Mouse (Mus musculus): Measurements from ENCODE around the gene Shank3.
A peak's percentile ranks its signal among the peaks of the same experiment; 100 is the strongest.

Shank3 gene

DNA sequence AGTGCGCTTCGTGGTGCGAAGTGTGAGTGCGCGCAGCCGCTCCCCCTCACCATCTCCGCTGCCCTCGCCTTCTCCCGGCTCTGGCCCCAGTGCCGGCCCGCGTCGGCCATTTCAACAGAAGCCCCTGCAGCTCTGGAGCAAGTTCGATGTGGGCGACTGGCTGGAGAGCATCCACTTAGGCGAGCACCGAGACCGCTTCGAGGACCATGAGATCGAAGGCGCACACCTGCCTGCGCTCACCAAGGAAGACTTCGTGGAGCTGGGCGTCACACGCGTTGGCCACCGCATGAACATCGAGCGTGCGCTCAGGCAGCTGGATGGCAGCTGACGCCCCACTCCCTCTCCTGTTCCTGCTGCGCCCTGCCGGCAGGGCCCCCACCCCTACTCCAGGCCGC lies 58.6 kb downstream of the Shank3 start:
- peak in 1 of 2 experiments; percentile 40 for DNase-seq

GRCm38 (mm10) chr15:89559202-89559731 lies 59.8 kb downstream of the Shank3 start:
- peak in 1 of 2 experiments; percentile 47 for DNase-seq

GRCm38 (mm10) chr15:89568114-89568513 lies 68.7 kb downstream of the Shank3 start, which contains the start of gene Acr:
Acr (plus strand) TSS chr15:89568326.
- no peak for DNase-seq

- no peak for DNase-seq
Observed at GRCm38 (mm10) chr15:89572147-89572546, 72.7 kb downstream of the Shank3 start.

- no peak for DNase-seq
Observed at GRCm38 (mm10) chr15:89582494-89582893, 83.1 kb downstream of the Shank3 start.

GRCm38 (mm10) chr15:89585101-89585500 lies 85.7 kb downstream of the Shank3 start:
- DNase-seq, result no peak

DNA sequence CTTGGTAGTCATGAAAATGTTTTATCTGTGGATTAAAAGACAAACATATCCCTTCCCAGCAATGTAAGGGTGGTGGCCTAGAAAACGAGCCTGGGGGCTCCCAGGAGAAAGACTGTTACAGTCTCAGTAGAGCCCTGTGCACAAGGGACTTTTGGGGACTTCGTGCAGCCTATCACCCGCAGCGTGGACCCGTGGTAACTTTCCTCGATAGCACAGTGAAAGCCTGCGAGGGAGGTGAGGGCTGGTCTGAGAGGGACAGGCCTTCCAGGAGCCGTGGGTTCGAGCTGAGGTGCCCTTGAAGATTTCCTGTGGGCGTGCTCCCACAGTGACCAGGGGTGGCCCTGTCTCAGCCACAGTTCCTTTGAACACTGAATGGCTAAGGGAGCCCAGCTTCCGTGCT lies 86.2 kb downstream of the Shank3 start:
- no peak for DNase-seq

DNA sequence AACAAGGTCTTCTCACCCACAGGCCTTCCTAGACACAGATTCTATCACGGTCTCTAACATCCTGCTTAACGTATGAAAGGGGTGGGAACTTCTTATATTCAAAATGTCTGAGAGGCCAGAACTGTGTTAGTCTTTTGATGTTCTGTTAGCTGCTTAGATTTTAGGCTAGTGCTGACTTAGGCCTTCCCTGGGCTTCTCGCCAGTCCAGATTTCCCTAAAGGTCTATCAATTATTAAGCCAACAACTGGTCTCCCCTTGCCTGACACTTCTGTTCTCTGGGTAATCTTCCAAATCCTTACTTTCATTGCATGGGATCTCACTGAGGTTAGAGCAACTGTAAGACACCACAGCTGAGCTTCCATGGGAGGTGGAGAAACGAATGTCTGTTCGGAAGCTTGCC lies 89.7 kb downstream of the Shank3 start:
- DNase-seq, result no peak

DNA sequence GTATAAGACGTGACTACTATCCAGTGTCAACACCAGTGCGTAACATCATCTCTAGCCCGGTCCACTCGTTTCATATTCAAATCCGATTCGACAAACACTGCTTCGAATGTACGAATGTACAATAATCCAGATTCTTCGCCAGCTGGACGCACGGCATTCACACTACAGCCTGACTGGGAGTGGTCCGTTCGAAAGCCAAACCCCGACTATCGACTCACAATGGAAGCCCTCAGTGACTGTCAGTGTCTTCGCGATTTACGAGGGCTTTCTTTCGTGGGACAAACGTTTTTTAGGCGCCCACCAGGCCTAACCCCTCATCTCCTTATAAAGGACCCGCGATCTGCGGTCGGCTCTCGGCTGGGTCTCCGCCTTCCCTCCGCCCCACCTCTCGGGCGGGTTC lies 91.9 kb downstream of the Shank3 start:
- DNase-seq, result no peak

GRCm38 (mm10) chr15:89591723-89592455 lies 92.5 kb downstream of the Shank3 start, which contains the start of gene Rabl2:
Rabl2 (minus strand) TSS chr15:89591923.
- DNase-seq, result peak; percentile 84 to 87

DNA sequence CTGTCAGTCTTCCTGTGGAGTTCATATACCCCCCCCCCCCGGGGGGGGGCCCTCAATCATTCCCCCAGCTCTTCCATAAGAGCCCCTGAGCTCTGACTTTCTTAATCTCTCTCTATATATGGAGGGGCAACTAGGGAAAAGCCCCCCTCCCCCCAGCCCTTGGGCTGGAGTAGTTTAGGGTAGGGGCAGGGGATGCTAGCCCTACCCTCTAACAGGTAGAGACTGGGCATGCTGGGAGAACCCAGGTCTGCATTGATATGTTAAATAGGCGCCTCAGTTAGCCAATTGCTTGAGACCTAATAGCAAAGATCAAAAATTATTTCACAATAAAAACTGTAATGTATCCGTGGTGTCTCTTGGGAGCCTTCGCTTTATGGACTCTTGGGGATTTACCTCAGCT lies 93.1 kb downstream of the Shank3 start:
- DNase-seq, result no peak

DNA sequence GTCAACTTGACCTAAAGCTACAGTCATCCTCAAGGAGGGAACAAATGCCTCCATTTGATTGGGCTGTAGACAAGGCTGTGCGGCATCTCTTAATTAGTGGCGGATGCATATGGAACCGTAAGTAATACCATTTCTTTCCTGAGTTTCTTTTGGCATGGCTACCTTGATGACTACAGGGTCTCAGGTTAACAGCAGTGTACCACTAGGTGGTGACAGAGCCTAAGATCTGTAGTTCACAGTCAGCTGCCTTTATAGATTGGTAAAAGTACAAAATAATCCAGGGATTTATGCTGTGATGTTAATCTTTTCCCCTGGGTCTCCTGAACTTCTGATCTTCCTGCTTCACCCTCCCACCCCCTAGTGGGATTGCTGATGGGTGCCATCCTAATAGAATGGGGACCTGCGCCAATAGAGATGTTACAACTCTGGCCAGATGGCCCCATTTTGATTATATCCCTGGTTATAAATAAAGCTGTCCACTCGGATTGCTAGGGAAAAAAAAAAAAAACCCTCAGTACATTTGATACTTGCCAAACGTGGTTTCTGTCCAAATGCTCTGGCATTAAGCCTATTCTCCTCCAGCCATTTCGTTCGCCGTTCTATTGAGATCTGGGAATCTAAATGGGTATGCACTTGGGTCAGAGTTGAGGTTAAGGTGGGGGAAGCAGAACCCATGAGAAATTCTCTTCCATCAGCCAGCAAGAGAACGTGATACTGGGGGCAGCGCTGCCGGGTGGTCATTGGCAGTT lies 106.6 kb downstream of the Shank3 start:
- DNase-seq, result no peak

DNA sequence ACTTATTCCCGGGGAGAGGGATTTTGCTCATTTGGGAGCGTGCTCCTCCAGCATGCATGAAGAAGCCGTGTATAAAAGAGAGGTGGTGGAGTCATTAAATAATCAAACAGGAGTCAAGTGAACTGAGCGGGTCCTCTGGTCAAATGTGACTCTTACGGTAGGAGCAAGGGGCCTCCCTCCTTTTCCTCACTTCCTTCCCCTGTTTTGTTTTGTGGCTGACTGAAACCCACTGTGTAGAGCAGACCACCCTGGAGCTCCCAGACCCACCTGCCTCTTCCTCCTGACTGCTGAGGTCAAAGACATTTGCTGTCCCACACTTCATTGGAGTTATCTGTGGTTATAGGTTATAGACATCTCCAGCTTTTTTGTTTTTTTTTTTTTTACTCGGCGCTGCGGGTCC lies 108.1 kb downstream of the Shank3 start:
- DNase-seq, result no peak

GRCm38 (mm10) chr15:89607888-89608287 lies 108.5 kb downstream of the Shank3 start:
- no peak for DNase-seq

All from cerebellum, adult 18-20 months (tissue).